Mouse (Mus musculus): ENCODE results near the gene Washc4. TPM values are rescaled to one million over a fixed set of nuclear protein-coding genes. Genes with fewer than 3 reads are reported as not detected.

Gene Washc4
- polyA plus RNA-seq, 1 experiment: 1.3 TPM

DNA sequence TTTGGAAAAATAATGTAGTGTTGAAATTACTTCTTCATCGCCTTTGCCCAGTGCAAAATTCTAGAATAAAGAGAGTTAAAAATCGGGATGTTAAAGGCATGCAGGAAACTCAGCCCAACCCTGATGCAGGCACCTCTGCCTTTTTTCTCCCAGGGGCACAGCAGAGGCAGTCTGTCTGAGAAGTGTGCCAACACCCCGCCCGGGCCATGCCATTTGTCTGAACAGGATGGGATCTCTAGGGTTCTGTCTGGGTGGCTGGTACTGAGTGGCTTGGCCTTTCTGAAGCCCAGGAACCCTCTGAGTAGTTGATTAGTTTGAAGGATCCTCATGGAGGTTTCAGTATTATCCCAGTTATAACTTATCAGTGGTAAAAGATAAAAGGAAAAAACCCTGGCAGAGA lies 84.7 kb downstream of the Washc4 start:
- TF ChIP-seq POLR2A (IDR thresholded peaks at IDR 0.05; ENCODE audit: control insufficient read depth, low read depth, low read length) (no peak), CTCF (IDR thresholded peaks at IDR 0.05; ENCODE audit: control insufficient read depth, insufficient read depth, insufficient replicate concordance, low read depth, low read length) (no peak)
- no peak overlapping the region for H3K27ac ChIP-seq (ENCODE audit: control insufficient read depth, insufficient read depth, low read depth, low read length)

DNA sequence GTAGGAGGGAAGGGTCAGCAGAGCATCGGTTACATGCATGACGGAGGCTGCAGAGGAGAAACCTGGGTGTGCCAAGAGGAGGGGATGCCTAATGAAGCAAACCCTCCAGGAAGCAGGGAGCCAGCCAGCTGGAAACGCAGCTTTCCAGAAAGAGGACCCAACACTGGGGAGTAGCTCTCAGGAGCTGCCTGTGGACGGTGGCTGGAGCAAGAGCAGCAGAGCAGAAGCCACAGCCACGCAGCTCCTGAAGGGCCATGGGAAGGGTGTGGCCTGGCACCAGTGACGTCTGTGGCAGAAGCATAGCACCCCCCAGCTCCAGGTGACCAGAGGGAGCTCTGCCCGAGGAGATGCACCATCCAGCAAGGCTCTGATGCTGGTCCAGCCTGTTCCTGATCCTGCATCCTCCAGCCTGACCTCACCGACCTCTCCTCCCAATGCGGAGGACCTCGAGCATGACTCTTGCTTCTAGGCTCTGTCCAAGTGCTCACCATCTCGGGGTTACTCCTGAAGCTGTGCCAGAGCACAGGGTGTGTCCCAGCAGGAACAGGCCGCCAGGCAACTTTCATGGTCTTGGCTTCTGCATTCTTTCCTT lies 85.7 kb downstream of the Washc4 start:
- no peak overlapping the region for H3K27ac ChIP-seq (ENCODE audit: control insufficient read depth, insufficient read depth, low read depth, low read length)
- no peak overlapping the region for H3K4me3 ChIP-seq (ENCODE audit: control insufficient read depth, low read depth, low read length)
- H3K27me3 ChIP-seq (ENCODE audit: control insufficient read depth, insufficient read depth, low read length): no peaks in the 10 kb centered on the region
- H3K4me1 ChIP-seq (ENCODE audit: control insufficient read depth, insufficient read depth, low read length): no peaks in the 10 kb centered on the region
- no peak for TF ChIP-seq CTCF (IDR thresholded peaks at IDR 0.05; ENCODE audit: control insufficient read depth, insufficient read depth, insufficient replicate concordance, low read depth, low read length)
- TF ChIP-seq POLR2A (IDR thresholded peaks at IDR 0.05; ENCODE audit: control insufficient read depth, low read depth, low read length): no peak
- H3K36me3 ChIP-seq (ENCODE audit: control insufficient read depth, insufficient read depth, low read length): no peaks in the 10 kb centered on the region

More for the DNA sequence above, 84.7 kb downstream of the Washc4 start:
- Histone ChIP-seq H3K4me1 (ENCODE audit: control insufficient read depth, insufficient read depth, low read length) (no peaks in the 10 kb centered on the region), H3K27me3 (ENCODE audit: control insufficient read depth, insufficient read depth, low read length) (no peaks in the 10 kb centered on the region), H3K36me3 (ENCODE audit: control insufficient read depth, insufficient read depth, low read length) (no peaks in the 10 kb centered on the region), H3K4me3 (ENCODE audit: control insufficient read depth, low read depth, low read length) (no peak overlapping the region)

- Histone ChIP-seq H3K4me3 (ENCODE audit: control insufficient read depth, low read depth, low read length) (no peak overlapping the region), H3K27me3 (ENCODE audit: control insufficient read depth, insufficient read depth, low read length) (no peaks in the 10 kb centered on the region), H3K36me3 (ENCODE audit: control insufficient read depth, insufficient read depth, low read length) (no peaks in the 10 kb centered on the region), H3K27ac (ENCODE audit: control insufficient read depth, insufficient read depth, low read depth, low read length) (no peak overlapping the region), H3K4me1 (ENCODE audit: control insufficient read depth, insufficient read depth, low read length) (no peaks in the 10 kb centered on the region)
- no peak for TF ChIP-seq POLR2A (IDR thresholded peaks at IDR 0.05; ENCODE audit: control insufficient read depth, low read depth, low read length)
- TF ChIP-seq CTCF (IDR thresholded peaks at IDR 0.05; ENCODE audit: control insufficient read depth, insufficient read depth, insufficient replicate concordance, low read depth, low read length): no peak
Observed at GRCm38 (mm10) chr10:83629878-83630277, 86.3 kb downstream of the Washc4 start.

DNA sequence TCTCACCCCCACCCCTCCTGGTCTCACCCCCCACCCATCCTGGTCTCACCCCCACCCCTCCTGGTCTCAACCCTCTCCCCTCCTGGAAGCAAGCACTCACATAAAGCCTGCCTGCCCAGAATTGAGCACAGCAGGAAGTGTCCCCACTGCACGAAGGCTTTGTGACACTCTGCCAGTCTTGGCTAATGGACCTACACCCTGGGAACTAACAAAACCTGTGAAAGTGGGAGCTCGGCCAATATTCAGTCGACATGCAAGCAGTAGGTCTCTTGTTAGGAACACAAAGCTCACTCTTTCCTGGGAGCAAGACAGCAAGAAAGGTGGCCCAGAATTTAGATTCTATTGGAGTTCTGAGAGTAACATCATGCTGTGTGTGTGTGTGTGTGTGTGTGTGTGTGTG lies 87.3 kb downstream of the Washc4 start:
- TF ChIP-seq CTCF (IDR thresholded peaks at IDR 0.05; ENCODE audit: control insufficient read depth, insufficient read depth, insufficient replicate concordance, low read depth, low read length) (no peak), POLR2A (IDR thresholded peaks at IDR 0.05; ENCODE audit: control insufficient read depth, low read depth, low read length) (no peak)
- Histone ChIP-seq H3K27me3 (ENCODE audit: control insufficient read depth, insufficient read depth, low read length) (no peaks in the 10 kb centered on the region), H3K27ac (ENCODE audit: control insufficient read depth, insufficient read depth, low read depth, low read length) (no peak overlapping the region), H3K36me3 (ENCODE audit: control insufficient read depth, insufficient read depth, low read length) (no peaks in the 10 kb centered on the region), H3K4me1 (ENCODE audit: control insufficient read depth, insufficient read depth, low read length) (no peaks in the 10 kb centered on the region), H3K4me3 (ENCODE audit: control insufficient read depth, low read depth, low read length) (no peak overlapping the region)

DNA sequence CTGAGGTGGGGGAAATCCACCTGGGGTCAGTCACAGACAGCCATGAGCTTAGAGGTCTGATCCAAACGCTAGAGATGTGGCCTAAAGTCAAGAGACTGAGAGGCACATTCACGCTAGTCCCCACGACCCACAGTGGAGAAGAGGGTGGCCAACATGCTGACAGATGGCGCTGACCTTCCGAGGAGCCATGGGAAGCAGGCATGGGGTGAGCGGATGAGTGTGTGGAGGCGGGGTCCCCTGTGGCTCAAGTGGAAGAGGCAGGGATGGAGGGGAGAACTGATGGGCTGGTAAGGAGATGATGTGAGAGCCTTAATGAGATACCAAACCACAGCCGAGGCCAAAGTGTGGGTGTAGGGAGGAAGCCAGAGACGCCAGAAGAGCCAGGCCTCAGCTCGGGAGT lies 88.2 kb downstream of the Washc4 start:
- Histone ChIP-seq H3K27me3 (ENCODE audit: control insufficient read depth, insufficient read depth, low read length) (no peaks in the 10 kb centered on the region), H3K4me1 (ENCODE audit: control insufficient read depth, insufficient read depth, low read length) (no peaks in the 10 kb centered on the region), H3K27ac (ENCODE audit: control insufficient read depth, insufficient read depth, low read depth, low read length) (no peak overlapping the region), H3K36me3 (ENCODE audit: control insufficient read depth, insufficient read depth, low read length) (no peaks in the 10 kb centered on the region), H3K4me3 (ENCODE audit: control insufficient read depth, low read depth, low read length) (no peak overlapping the region)
- TF ChIP-seq CTCF (IDR thresholded peaks at IDR 0.05; ENCODE audit: control insufficient read depth, insufficient read depth, insufficient replicate concordance, low read depth, low read length) (no peak), POLR2A (IDR thresholded peaks at IDR 0.05; ENCODE audit: control insufficient read depth, low read depth, low read length) (no peak)

GRCm38 (mm10) chr10:83632806-83633374 lies 89.3 kb downstream of the Washc4 start:
- H3K4me1 ChIP-seq (ENCODE audit: control insufficient read depth, insufficient read depth, low read length): no peaks in the 10 kb centered on the region
- no peaks in the 10 kb centered on the region for H3K36me3 ChIP-seq (ENCODE audit: control insufficient read depth, insufficient read depth, low read length)
- H3K27me3 ChIP-seq (ENCODE audit: control insufficient read depth, insufficient read depth, low read length): no peaks in the 10 kb centered on the region
- H3K4me3 ChIP-seq (ENCODE audit: control insufficient read depth, low read depth, low read length): no peak overlapping the region
- TF ChIP-seq CTCF (IDR thresholded peaks at IDR 0.05; ENCODE audit: control insufficient read depth, insufficient read depth, insufficient replicate concordance, low read depth, low read length) (no peak), POLR2A (IDR thresholded peaks at IDR 0.05; ENCODE audit: control insufficient read depth, low read depth, low read length) (no peak)
- no peak overlapping the region for H3K27ac ChIP-seq (ENCODE audit: control insufficient read depth, insufficient read depth, low read depth, low read length)

- H3K4me1 ChIP-seq (ENCODE audit: control insufficient read depth, insufficient read depth, low read length): no peaks in the 10 kb centered on the region
- TF ChIP-seq CTCF (IDR thresholded peaks at IDR 0.05; ENCODE audit: control insufficient read depth, insufficient read depth, insufficient replicate concordance, low read depth, low read length) (no peak), POLR2A (IDR thresholded peaks at IDR 0.05; ENCODE audit: control insufficient read depth, low read depth, low read length) (no peak)
- no peak overlapping the region for H3K27ac ChIP-seq (ENCODE audit: control insufficient read depth, insufficient read depth, low read depth, low read length)
- H3K36me3 ChIP-seq (ENCODE audit: control insufficient read depth, insufficient read depth, low read length): no peaks in the 10 kb centered on the region
- H3K4me3 ChIP-seq (ENCODE audit: control insufficient read depth, low read depth, low read length): no peak overlapping the region
- H3K27me3 ChIP-seq (ENCODE audit: control insufficient read depth, insufficient read depth, low read length): no peaks in the 10 kb centered on the region
Observed at GRCm38 (mm10) chr10:83634461-83634860, 90.9 kb downstream of the Washc4 start.
